Mouse (Mus musculus) embryonic facial prominence, embryonic 12.5 days (tissue): ENCODE measurements around the gene Irf8. TPM values are rescaled to one million over a fixed set of nuclear protein-coding genes. Genes with fewer than 3 reads are reported as not detected.
"Not testable (repeated sequence)": the region's sequence is repeated elsewhere in the genome, so short reads cannot be mapped to it uniquely, and the experiment has no call there.

Source experiments
- ATAC-seq: fragments of 200-750 bp; cut with Nextera tagmentation; 2 replicates; pipeline ENCODE4 v1.8.0; 2017; ENCODE audit not compliant: insufficient number of reproducible peaks, insufficient read depth, low FRiP score, low TSS enrichment
- H3K27ac ChIP-seq: fragments of 300-500 bp; sonication (generic); 2 replicates; pipeline ENCODE4 v1.5.1; 2016; ENCODE audit warnings: mild to moderate bottlenecking
- H3K27me3 ChIP-seq: fragments of 300-500 bp; sonication (generic); 2 replicates; pipeline ENCODE4 v1.6.1; 2016; ENCODE audit warnings: mild to moderate bottlenecking, moderate library complexity
- H3K36me3 ChIP-seq: fragments of 300-500 bp; sonication (generic); 2 replicates; pipeline ENCODE4 v1.6.1; 2016; ENCODE audit warnings: mild to moderate bottlenecking
- H3K4me1 ChIP-seq: fragments of 300-500 bp; sonication (generic); 2 replicates; pipeline ENCODE4 v1.6.1; 2016
- H3K4me2 ChIP-seq: fragments of 300-500 bp; sonication (generic); replicated peaks from 2 replicates; pipeline ENCODE4 v1.6.1; 2016; ENCODE audit warnings: mild to moderate bottlenecking, moderate library complexity
- H3K4me3 ChIP-seq: fragments of 300-500 bp; sonication (generic); 2 replicates; pipeline ENCODE4 v1.5.1; 2016; ENCODE audit warnings: mild to moderate bottlenecking
- H3K9ac ChIP-seq: fragments of 300-500 bp; sonication (generic); 2 replicates; pipeline ENCODE4 v1.6.1; 2016; ENCODE audit warnings: mild to moderate bottlenecking, moderate library complexity
- H3K9me3 ChIP-seq: fragments of 300-500 bp; sonication (generic); 2 replicates; pipeline ENCODE4 v1.6.1; 2016; ENCODE audit warnings: mild to moderate bottlenecking, moderate library complexity
- WGBS: fragments of 180-500 bp; shearing (Covaris S2); methylation state at CpG from one replicate; pipeline ENCODE4 v1.1.7; 2016; 5-methylcytosine and 5-hydroxymethylcytosine counted together
- polyA plus RNA-seq: library from polyadenylated mRNA; unstranded; fragments of >200 nt; fragmentation: Nextera tagmentation; extraction: Ambion mirVana; gene quantifications from 2 replicates; pipeline ENCODE4 v1.2.1, GENCODE M21; 2016

Gene Irf8
- polyA plus RNA-seq, 1 experiment from 2014 or later, result 4.7 TPM

DNA sequence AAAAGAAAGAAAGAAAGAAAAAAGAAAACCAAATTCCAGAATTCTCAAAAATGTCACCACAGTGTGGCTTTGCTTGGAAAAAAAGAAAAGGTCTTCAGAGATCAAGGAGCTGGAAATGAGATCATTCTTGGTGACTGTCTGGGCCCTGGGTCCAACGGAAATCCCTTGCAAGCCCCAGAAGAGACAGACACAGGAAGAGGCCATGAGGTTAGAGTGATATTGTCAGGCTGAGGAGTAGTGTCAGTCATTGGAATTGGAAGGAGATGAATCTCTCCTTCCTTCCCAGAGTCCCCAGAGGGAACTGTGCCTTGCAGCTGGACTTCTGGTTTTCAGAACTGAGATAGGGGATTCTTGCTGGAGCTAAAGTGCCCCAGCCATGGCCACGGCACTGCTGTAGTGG lies 36.6 kb upstream of the Irf8 start:
- H3K36me3 ChIP-seq, result no peaks in the 10 kb centered on the region
- no peak overlapping the region for H3K4me3 ChIP-seq
- H3K9ac ChIP-seq, result no peak overlapping the region
- H3K4me2 ChIP-seq, result no peak overlapping the region
- no peak overlapping the region for H3K27ac ChIP-seq
- no peaks in the 10 kb centered on the region for H3K27me3 ChIP-seq
- ATAC-seq, result no peak
- no peaks in the 10 kb centered on the region for H3K9me3 ChIP-seq
- 0 out of 2 replicates have a peak, but pooled peaks cover 5% of the 10 kb centered on the region for H3K4me1 ChIP-seq
- 70% methylated on average over 2 of the region's 2 CpGs for WGBS

DNA sequence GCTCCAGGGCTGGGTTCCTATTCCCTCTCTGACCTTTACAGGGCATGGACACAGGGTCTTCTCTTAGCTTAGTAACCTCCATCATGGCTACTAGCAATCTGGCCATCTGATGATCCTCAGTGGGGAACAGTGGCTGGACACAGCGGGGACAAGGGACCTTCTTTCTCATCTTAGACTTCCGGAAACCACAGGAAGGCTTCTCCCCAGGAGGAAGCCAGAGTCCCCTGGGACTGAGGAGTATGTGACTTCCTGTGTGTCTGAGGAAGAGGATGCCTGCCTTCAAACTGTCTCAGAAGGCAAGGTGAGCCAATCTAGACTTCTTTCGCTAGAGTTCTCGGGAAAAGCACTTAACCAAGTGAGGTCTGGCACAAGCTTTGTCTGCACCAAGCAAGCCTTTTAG lies 36.1 kb upstream of the Irf8 start:
- 84% methylated on average over 4 of the region's 4 CpGs for WGBS
- 0 out of 2 replicates have a peak, but pooled peaks cover 5% of the 10 kb centered on the region for H3K4me1 ChIP-seq
- ATAC-seq, result no peak

DNA sequence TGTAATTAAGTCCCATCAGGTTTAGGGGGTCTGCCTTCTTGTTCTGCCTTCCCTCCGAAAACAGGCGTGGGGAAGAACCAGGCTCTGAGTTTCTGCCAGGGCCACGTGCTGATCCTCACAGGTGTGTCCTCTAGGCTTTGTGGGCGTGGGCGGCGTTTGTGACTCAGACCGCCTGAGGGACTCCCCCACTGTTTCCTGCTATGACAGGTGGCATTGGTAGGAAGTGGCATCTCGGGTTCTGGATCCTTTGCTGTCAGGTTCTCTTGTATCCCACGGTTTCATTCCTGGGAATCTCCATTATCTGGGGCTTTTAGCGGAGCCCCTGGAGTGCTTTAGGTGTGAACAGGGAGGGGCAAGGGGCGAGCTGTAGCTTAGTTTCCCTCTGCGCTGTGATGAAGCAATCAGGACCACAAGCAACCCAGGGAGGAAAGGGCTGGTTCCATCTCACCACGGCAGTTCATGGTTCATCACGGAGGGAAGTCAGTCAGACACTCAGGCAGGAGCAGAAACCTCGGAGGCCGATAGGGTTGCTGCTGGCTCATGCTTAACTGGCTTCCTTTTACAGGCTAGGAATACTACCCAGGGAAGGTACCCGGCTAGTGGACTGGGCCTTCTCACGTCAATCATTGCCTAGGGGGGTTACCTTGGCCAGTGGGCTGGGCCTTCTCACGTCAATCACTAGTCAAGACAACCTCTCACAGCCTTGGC lies 34.2 kb upstream of the Irf8 start:
- Histone ChIP-seq H3K4me2 (no peak overlapping the region), H3K4me3 (no peak overlapping the region), H3K9ac (no peak overlapping the region), H3K4me1 (no peaks in the 10 kb centered on the region), H3K36me3 (no peaks in the 10 kb centered on the region), H3K9me3 (no peaks in the 10 kb centered on the region), H3K27me3 (no peaks in the 10 kb centered on the region), H3K27ac (no peak overlapping the region)
- no peak for ATAC-seq
- 64% methylated on average over 19 of the region's 19 CpGs for WGBS

More for the DNA sequence above, 36.1 kb upstream of the Irf8 start:
- Histone ChIP-seq H3K4me3 (no peak overlapping the region), H3K36me3 (no peaks in the 10 kb centered on the region), H3K9me3 (no peaks in the 10 kb centered on the region), H3K9ac (no peak overlapping the region), H3K4me2 (no peak overlapping the region), H3K27me3 (no peaks in the 10 kb centered on the region), H3K27ac (no peak overlapping the region)

DNA sequence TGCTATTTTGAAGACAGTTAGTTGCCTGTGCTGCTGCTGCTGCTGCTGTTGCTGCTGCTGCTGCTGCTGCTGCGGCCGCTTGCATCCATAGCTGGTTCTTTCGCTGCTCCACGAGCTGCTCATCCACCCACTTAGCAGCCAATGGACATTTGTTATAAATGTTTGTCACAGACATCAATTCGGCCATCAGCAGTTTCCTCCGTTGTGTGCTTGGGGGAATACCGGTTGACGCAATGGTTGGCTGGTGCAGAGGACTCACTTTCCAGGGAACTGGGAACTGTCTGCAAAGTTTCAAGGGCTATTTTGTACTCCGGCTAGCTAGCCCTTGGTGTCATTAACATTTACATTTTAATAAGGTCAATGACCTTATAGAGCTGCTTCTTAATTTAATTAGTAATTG lies 32.0 kb upstream of the Irf8 start:
- Histone ChIP-seq H3K27me3 (no peaks in the 10 kb centered on the region), H3K9me3 (no peaks in the 10 kb centered on the region), H3K4me1 (no peaks in the 10 kb centered on the region), H3K4me3 (no peak overlapping the region), H3K27ac (no peak overlapping the region), H3K4me2 (no peak overlapping the region), H3K9ac (no peak overlapping the region), H3K36me3 (no peaks in the 10 kb centered on the region)
- WGBS, result 70% methylated on average over 9 of the region's 9 CpGs
- ATAC-seq, result no peak

DNA sequence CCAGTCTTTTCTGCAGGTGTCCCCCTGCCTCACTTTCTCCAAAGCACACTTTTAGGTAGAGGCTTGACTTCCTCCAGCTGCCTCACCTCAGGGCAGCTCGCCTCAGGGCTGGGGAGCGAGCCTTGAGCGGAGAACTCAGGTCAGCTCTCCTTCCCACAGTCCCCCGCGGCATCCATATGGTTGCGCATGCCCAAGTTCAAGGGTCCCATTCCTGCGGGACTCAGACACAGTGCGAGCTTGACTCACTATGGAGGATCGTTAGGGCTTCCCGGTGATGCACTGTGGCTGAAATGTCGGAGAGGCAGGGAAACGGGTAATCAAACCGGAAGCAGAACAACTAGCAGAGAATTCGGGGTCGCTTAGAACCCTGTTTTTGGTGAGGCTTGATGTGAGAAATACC lies 31.0 kb upstream of the Irf8 start:
- Histone ChIP-seq H3K4me3 (no peak overlapping the region), H3K27me3 (no peaks in the 10 kb centered on the region), H3K4me1 (no peaks in the 10 kb centered on the region), H3K27ac (no peak overlapping the region), H3K4me2 (no peak overlapping the region), H3K36me3 (no peaks in the 10 kb centered on the region), H3K9ac (no peak overlapping the region), H3K9me3 (no peaks in the 10 kb centered on the region)
- ATAC-seq, result no peak
- WGBS, result 76% methylated on average over 15 of the region's 15 CpGs

DNA sequence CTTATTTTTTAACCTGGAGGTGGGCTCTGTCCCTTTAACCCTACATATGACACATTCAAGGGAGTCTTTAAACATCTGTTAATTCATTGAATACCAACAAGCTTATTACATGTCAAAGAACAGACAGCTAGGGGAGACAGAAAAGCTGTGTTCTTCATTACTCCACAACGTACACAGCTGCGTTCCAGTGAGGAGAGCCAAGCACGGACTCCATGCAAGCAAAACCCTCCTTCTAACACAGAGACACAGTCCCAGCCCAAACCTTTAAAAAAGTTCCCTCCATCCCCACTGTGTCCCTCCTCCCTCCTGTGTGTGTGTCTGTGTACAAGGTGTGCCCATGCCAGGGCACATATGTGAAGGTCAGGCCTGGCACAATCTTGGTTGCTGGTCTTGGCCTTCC lies 30.0 kb upstream of the Irf8 start:
- no peak overlapping the region for H3K4me2 ChIP-seq
- no peak overlapping the region for H3K9ac ChIP-seq
- H3K36me3 ChIP-seq, result no peaks in the 10 kb centered on the region
- H3K4me1 ChIP-seq, result no peaks in the 10 kb centered on the region
- ATAC-seq, result no peak
- H3K27ac ChIP-seq, result no peak overlapping the region
- H3K4me3 ChIP-seq, result no peak overlapping the region
- WGBS, result 77% methylated on average over 3 of the region's 3 CpGs
- no peaks in the 10 kb centered on the region for H3K27me3 ChIP-seq
- H3K9me3 ChIP-seq, result no peaks in the 10 kb centered on the region

DNA sequence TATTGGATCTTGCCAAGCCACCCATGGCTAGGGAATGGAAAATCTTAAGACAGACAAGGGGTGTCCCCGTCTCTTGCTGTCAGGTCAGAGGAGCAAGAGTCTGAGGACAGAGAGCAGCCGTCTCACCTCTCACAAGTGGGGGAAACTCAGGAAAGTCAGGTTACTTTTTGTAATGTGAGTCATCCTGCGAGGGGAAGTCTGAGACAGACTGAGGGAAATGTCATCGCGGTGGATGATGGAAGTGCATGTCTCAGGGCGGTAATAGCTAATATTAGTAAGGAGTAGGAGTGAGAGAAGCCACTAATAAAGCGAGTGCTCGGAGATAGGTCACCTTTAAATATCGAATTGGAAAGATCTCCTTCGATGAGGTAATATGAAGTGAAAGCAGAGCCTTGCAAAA lies 27.0 kb upstream of the Irf8 start:
- H3K4me1 ChIP-seq, result no peaks in the 10 kb centered on the region
- ATAC-seq, result no peak
- H3K4me3 ChIP-seq, result no peak overlapping the region
- no peak overlapping the region for H3K9ac ChIP-seq
- WGBS, result 77% methylated on average over 10 of the region's 10 CpGs
- no peaks in the 10 kb centered on the region for H3K27me3 ChIP-seq
- no peak overlapping the region for H3K27ac ChIP-seq
- H3K9me3 ChIP-seq, result no peaks in the 10 kb centered on the region
- no peaks in the 10 kb centered on the region for H3K36me3 ChIP-seq
- no peak overlapping the region for H3K4me2 ChIP-seq

DNA sequence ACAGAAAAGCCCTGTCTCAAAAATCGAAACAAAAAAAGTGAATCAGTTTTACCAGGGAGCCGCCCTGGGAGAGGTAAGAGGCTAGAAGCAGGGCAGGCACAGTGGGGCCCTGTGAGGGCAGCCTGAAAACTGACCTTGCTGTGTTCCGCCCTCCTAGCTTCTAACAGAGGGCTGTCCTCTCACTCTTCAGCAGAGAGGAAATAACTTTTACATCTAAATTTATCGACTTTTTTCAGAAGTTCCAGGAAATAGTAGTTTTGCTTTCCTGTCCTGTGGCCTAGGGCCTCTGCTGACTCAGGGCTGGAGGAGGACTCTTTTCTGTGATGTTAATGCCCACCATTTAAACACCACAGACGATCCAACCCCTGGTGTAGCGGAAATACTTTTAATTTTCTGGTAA lies 21.0 kb upstream of the Irf8 start:
- Histone ChIP-seq H3K9me3 (no peaks in the 10 kb centered on the region), H3K27ac (no peak overlapping the region), H3K4me3 (no peak overlapping the region), H3K27me3 (no peaks in the 10 kb centered on the region), H3K4me1 (no peaks in the 10 kb centered on the region), H3K36me3 (no peaks in the 10 kb centered on the region), H3K4me2 (no peak overlapping the region), H3K9ac (no peak overlapping the region)
- 82% methylated on average over 6 of the region's 6 CpGs for WGBS
- no peak for ATAC-seq

DNA sequence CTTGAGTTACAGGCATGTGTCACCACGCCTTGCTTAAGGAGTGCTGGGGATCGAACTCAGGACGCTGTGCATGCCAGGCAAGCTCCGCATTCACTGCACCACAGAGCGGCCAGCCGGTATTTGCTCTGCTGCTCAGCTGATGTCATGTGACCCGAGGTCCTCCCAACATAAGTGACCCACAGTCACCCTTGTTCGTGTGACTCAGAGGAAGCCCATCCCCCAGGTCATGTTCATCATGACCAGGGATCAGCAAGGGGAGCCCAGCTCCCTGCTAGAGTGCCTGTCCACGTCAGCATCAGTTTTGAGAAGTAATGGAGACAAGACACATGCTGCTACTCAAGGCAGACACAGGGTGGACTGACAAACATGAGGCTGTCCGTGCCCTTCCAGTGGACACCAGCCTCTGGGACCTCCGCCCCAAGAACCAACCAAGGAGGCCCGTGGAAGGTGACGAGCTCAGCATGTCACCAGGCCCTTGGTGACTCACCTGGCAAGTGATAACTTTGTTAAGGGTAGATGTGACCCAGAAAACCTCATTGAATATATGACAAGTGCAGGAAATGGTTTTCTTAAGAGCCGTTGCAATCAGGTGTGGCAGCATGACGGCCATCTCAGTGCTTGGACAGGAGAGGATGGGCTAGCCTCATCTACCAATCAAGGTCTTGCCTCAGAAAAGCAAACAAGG lies 20.0 kb upstream of the Irf8 start:
- Histone ChIP-seq H3K27ac (no peak overlapping the region), H3K4me1 (no peaks in the 10 kb centered on the region), H3K27me3 (no peaks in the 10 kb centered on the region), H3K9ac (no peak overlapping the region), H3K4me2 (no peak overlapping the region), H3K36me3 (no peaks in the 10 kb centered on the region), H3K4me3 (no peak overlapping the region), H3K9me3 (no peaks in the 10 kb centered on the region)
- ATAC-seq, result no peak
- WGBS, result 76% methylated on average over 15 of the region's 15 CpGs

DNA sequence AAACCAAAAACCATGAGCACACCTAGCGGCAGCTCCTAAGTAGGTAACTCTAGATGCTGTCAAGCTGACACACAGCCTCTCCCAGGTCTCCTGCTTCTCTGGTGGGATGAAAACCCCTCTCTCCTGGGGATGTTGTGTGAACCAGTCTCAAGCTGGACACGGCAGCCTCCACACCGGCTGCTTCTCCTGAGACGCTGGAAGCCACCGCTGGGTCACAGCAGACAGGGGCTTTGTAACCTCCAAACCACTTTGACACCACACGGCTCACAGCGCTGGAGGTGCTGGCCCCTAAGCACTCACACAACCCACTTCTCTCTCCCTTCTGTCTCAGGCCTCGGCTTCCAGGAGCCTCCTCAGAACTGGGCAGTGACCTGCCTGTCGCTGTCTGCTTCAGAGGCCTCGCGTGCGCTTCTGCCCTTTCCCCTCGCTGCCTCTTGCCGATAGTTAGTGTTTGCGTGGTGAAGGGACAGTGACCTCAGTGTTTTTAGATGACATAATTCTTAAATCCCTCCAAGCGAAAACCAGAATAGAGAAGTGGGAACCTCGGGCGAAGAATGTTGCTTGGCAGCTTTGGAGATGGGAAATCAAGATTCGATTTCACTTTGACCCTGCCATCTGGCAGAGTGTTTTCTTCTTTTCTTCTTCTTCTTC lies 16.4 kb upstream of the Irf8 start:
- Histone ChIP-seq H3K27me3 (no peaks in the 10 kb centered on the region), H3K9ac (no peak overlapping the region), H3K36me3 (no peaks in the 10 kb centered on the region), H3K4me2 (no peak overlapping the region), H3K4me3 (no peak overlapping the region), H3K27ac (no peak overlapping the region), H3K4me1 (no peaks in the 10 kb centered on the region), H3K9me3 (no peaks in the 10 kb centered on the region)
- no peak for ATAC-seq
- WGBS, result 66% methylated on average over 19 of the region's 19 CpGs

DNA sequence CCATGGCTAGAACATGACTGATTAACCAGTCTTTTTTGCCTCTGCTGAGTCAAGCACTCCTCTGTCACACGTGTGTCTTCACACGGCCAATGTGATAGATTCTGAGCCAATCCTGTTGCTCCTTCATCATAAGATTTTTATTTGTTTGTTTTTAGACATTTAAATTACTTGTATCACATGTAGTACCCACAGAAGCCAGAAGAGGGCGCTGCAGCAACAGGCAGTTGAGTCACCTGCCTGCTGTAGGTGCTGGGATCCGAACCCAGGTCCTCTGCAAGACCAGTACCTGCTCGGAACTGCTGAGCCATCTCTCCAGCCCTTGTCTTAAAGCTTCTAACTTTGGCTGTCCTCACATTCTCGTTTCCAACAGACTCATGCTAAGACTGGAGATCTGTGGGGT lies 13.1 kb upstream of the Irf8 start:
- Histone ChIP-seq H3K27ac (no peak overlapping the region), H3K27me3 (no peaks in the 10 kb centered on the region), H3K4me1 (no peaks in the 10 kb centered on the region), H3K4me3 (no peak overlapping the region), H3K9me3 (no peaks in the 10 kb centered on the region), H3K9ac (no peak overlapping the region), H3K4me2 (no peak overlapping the region), H3K36me3 (no peaks in the 10 kb centered on the region)
- no peak for ATAC-seq
- WGBS, result 68% methylated on average over 6 of the region's 6 CpGs

DNA sequence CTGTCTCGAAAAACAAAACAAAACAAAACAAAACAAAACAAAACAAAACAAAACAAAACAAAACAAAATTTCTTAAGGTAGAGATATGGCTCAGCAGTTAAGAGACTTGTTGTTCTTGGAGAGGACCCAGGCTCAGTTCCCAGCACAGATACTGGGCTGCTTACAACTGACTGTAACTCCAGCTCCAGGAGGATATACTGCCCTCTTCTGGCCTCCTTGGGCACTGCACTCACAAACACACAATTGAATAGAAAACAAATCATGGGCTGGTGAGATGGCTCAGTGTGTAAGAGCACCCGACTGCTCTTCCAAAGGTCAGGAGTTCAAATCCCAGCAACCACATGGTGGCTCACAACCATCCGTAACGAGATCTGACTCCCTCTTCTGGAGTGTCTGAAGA lies 12.1 kb upstream of the Irf8 start:
- not testable (repeated sequence) for H3K27ac ChIP-seq, H3K27me3 ChIP-seq, H3K9ac ChIP-seq, H3K4me2 ChIP-seq, H3K4me3 ChIP-seq, ATAC-seq, H3K9me3 ChIP-seq, H3K36me3 ChIP-seq, H3K4me1 ChIP-seq
- 86% methylated on average over 4 of the region's 4 CpGs for WGBS
